Mouse (Mus musculus) limb, embryonic 15.5 days (tissue): Measurements from ENCODE around the gene Fxyd3. TPM values are rescaled to one million over a fixed set of nuclear protein-coding genes. Genes with fewer than 3 reads are reported as not detected.
A peak's percentile ranks its signal among the peaks of the same experiment; 100 is the strongest.

Experiments used
- ATAC-seq: fragments of 200-750 bp; cut with Nextera tagmentation; 2 replicates; pipeline ENCODE4 v1.8.0; 2017; ENCODE audit warnings: low read depth, moderate TSS enrichment; ENCODE audit not compliant: insufficient number of reproducible peaks, low FRiP score, low TSS enrichment
- H3K27ac ChIP-seq: fragments of 300-500 bp; sonication (generic); 2 replicates; pipeline ENCODE4 v1.5.1; 2015; ENCODE audit warnings: moderate library complexity, mild to moderate bottlenecking, inconsistent platforms
- H3K27me3 ChIP-seq: fragments of 300-500 bp; sonication (generic); 2 replicates; pipeline ENCODE4 v1.6.1; 2015; ENCODE audit warnings: inconsistent platforms
- H3K36me3 ChIP-seq: fragments of 300-500 bp; sonication (generic); 2 replicates; pipeline ENCODE4 v1.6.1; 2015; ENCODE audit warnings: inconsistent platforms
- H3K4me1 ChIP-seq: fragments of 300-500 bp; sonication (generic); 2 replicates; pipeline ENCODE4 v1.6.1; 2015; ENCODE audit warnings: inconsistent platforms
- H3K4me2 ChIP-seq: fragments of 300-500 bp; sonication (generic); 2 replicates; pipeline ENCODE4 v1.6.1; 2015; ENCODE audit warnings: mild to moderate bottlenecking, inconsistent platforms
- H3K4me3 ChIP-seq: fragments of 300-500 bp; sonication (generic); 2 replicates; pipeline ENCODE4 v1.5.1; 2015; ENCODE audit warnings: mild to moderate bottlenecking, inconsistent platforms
- H3K9ac ChIP-seq: fragments of 300-500 bp; sonication (generic); 2 replicates; pipeline ENCODE4 v1.6.1; 2015; ENCODE audit warnings: inconsistent platforms
- H3K9me3 ChIP-seq: fragments of 300-500 bp; sonication (generic); 2 replicates; pipeline ENCODE4 v1.6.1; 2016; ENCODE audit warnings: inconsistent platforms
- WGBS: fragments of 180-500 bp; shearing (Covaris S2); methylation state at CpG from one replicate; pipeline ENCODE4 v1.1.7; 2015; 5-methylcytosine and 5-hydroxymethylcytosine counted together
- polyA plus RNA-seq: library from polyadenylated mRNA; unstranded; fragments of >200 nt; fragmentation: Nextera tagmentation; extraction: Ambion mirVana; gene quantifications from 2 replicates; pipeline ENCODE4 v1.2.1, GENCODE M21; 2015

The Fxyd3 gene
- polyA plus RNA-seq, 1 experiment from 2014 or later: 91.8 TPM

- Histone ChIP-seq H3K9me3 (no peaks in the 10 kb centered on the region), H3K27me3 (peaks cover 56% of the 10 kb centered on the region), H3K36me3 (no peaks in the 10 kb centered on the region), H3K9ac (no peak overlapping the region), H3K27ac (no peak overlapping the region), H3K4me2 (peak overlapping the region; percentile 53; the same call in 1 of the 2 replicates), H3K4me1 (peaks cover 73% of the 10 kb centered on the region), H3K4me3 (no peak overlapping the region)
- WGBS: 35% methylated on average over 10 of the region's 10 CpGs
- no peak for ATAC-seq
Observed at GRCm38 (mm10) chr7:31053882-31054447, 22.5 kb downstream of the Fxyd3 start.

- Histone ChIP-seq H3K27me3 (peaks cover 58% of the 10 kb centered on the region), H3K9me3 (no peaks in the 10 kb centered on the region)
- ATAC-seq: no peak
Observed at GRCm38 (mm10) chr7:31052636-31053434, 23.7 kb downstream of the Fxyd3 start.

GRCm38 (mm10) chr7:31052251-31052635 is 24.3 kb downstream of the Fxyd3 start:
- peaks cover 58% of the 10 kb centered on the region for H3K27me3 ChIP-seq
- peak overlapping the region; percentile 27 for H3K4me3 ChIP-seq
- no peak for ATAC-seq
- 0 out of 2 replicates have a peak overlapping the region, but pooled peaks have one; percentile 40 for H3K27ac ChIP-seq
- H3K4me1 ChIP-seq: peaks cover 73% of the 10 kb centered on the region
- H3K36me3 ChIP-seq: no peaks in the 10 kb centered on the region
- 5% methylated on average over 22 of the region's 22 CpGs for WGBS
- peak overlapping the region; percentile 39 for H3K4me2 ChIP-seq
- H3K9ac ChIP-seq: 0 out of 2 replicates have a peak overlapping the region, but pooled peaks have one; percentile 15
- no peaks in the 10 kb centered on the region for H3K9me3 ChIP-seq

More at GRCm38 (mm10) chr7:31052636-31053434, 23.7 kb downstream of the Fxyd3 start:
- Histone ChIP-seq H3K36me3 (no peaks in the 10 kb centered on the region), H3K4me3 (peak overlapping the region; percentile 27), H3K27ac (peak overlapping the region; percentile 40; the same call in 1 of the 2 replicates), H3K9ac (0 out of 2 replicates have a peak overlapping the region, but pooled peaks have one; percentile 15), H3K4me2 (peak overlapping the region; percentile 39), H3K4me1 (peaks cover 73% of the 10 kb centered on the region)
- WGBS: 3% methylated on average over 34 of the region's 34 CpGs

- H3K4me1 ChIP-seq: peaks cover 71% of the 10 kb centered on the region
- H3K9ac ChIP-seq: no peak within 1 kb of the TSS
Observed at GRCm38 (mm10) chr7:31051321-31052021, 25.0 kb downstream of the Fxyd3 start, which contains the start of gene Fxyd7. Gene Fxyd7, minus strand, starts transcription at chr7:31051467.

GRCm38 (mm10) chr7:31050921-31051320 is 25.6 kb downstream of the Fxyd3 start:
- H3K9me3 ChIP-seq: no peaks in the 10 kb centered on the region
- H3K27ac ChIP-seq: no peak overlapping the region
- H3K4me1 ChIP-seq: peaks cover 67% of the 10 kb centered on the region
- H3K9ac ChIP-seq: no peak overlapping the region
- peak overlapping the region; percentile 39 for H3K4me2 ChIP-seq
- H3K36me3 ChIP-seq: no peaks in the 10 kb centered on the region
- peak overlapping the region; percentile 27 for H3K4me3 ChIP-seq
- no peak for ATAC-seq
- 6% methylated on average over 9 of the region's 9 CpGs for whole genome bisulfite sequencing
- H3K27me3 ChIP-seq: peaks cover 58% of the 10 kb centered on the region

More at GRCm38 (mm10) chr7:31051321-31052021, 25.0 kb downstream of the Fxyd3 start, which contains the start of gene Fxyd7:
- 1% methylated on average over 28 of the region's 28 CpGs for WGBS
- Histone ChIP-seq H3K4me3 (peak within 1 kb of the TSS; percentile 27), H3K36me3 (no peaks in the 10 kb centered on the region), H3K9me3 (no peaks in the 10 kb centered on the region), H3K27me3 (peaks cover 58% of the 10 kb centered on the region), H3K27ac (no peak within 1 kb of the TSS), H3K4me2 (peak within 1 kb of the TSS; percentile 39)
- no peak for ATAC-seq

- ATAC-seq: no peak
- peaks cover 61% of the 10 kb centered on the region for H3K27me3 ChIP-seq
- 5% methylated on average over 6 of the region's 6 CpGs for WGBS
Observed at GRCm38 (mm10) chr7:31050487-31050886, 26.0 kb downstream of the Fxyd3 start.

GRCm38 (mm10) chr7:31049846-31050281 is 26.6 kb downstream of the Fxyd3 start:
- WGBS: 1% methylated on average over 10 of the region's 15 CpGs
- Histone ChIP-seq H3K4me1 (peaks cover 58% of the 10 kb centered on the region), H3K27ac (no peak overlapping the region), H3K9ac (no peak overlapping the region), H3K27me3 (peaks cover 67% of the 10 kb centered on the region), H3K9me3 (no peaks in the 10 kb centered on the region), H3K36me3 (no peaks in the 10 kb centered on the region), H3K4me3 (peak overlapping the region; percentile 27), H3K4me2 (peak overlapping the region; percentile 39)
- no peak for ATAC-seq

More at GRCm38 (mm10) chr7:31050487-31050886, 26.0 kb downstream of the Fxyd3 start:
- no peaks in the 10 kb centered on the region for H3K36me3 ChIP-seq
- H3K9ac ChIP-seq: no peak overlapping the region
- H3K4me3 ChIP-seq: peak overlapping the region; percentile 27
- peaks cover 64% of the 10 kb centered on the region for H3K4me1 ChIP-seq
- no peak overlapping the region for H3K27ac ChIP-seq
- H3K4me2 ChIP-seq: peak overlapping the region; percentile 39
- H3K9me3 ChIP-seq: no peaks in the 10 kb centered on the region

GRCm38 (mm10) chr7:31049135-31049845 is 27.2 kb downstream of the Fxyd3 start:
- ATAC-seq: no peak
- no peaks in the 10 kb centered on the region for H3K36me3 ChIP-seq
- WGBS: 17% methylated on average over 5 of the region's 5 CpGs
- peaks cover 68% of the 10 kb centered on the region for H3K27me3 ChIP-seq
- no peak overlapping the region for H3K9ac ChIP-seq
- peak overlapping the region; percentile 27 for H3K4me3 ChIP-seq
- no peaks in the 10 kb centered on the region for H3K9me3 ChIP-seq
- H3K4me2 ChIP-seq: peak overlapping the region; percentile 39
- peaks cover 52% of the 10 kb centered on the region for H3K4me1 ChIP-seq
- no peak overlapping the region for H3K27ac ChIP-seq

- no peak for ATAC-seq
- 39% methylated on average over 10 of the region's 10 CpGs for WGBS
- H3K4me3 ChIP-seq: peak within 1 kb of the TSS; percentile 29
- 0 out of 2 replicates have a peak within 1 kb of the TSS, but pooled peaks have one; percentile 29 for H3K9ac ChIP-seq
- peaks cover 17% of the 10 kb centered on the region for H3K4me1 ChIP-seq
- H3K36me3 ChIP-seq: no peaks in the 10 kb centered on the region
- no peak within 1 kb of the TSS for H3K27ac ChIP-seq
- no peaks in the 10 kb centered on the region for H3K9me3 ChIP-seq
- peak within 1 kb of the TSS; percentile 53 for H3K4me2 ChIP-seq
- H3K27me3 ChIP-seq: peaks cover 51% of the 10 kb centered on the region
Observed at GRCm38 (mm10) chr7:31042431-31042910, 34.0 kb downstream of the Fxyd3 start, which contains the start of gene Fxyd5. Gene Fxyd5, minus strand, starts transcription at chr7:31042481.

GRCm38 (mm10) chr7:31041662-31042315 is 34.7 kb downstream of the Fxyd3 start:
- peak overlapping the region; percentile 53 for H3K4me2 ChIP-seq
- H3K4me1 ChIP-seq: peaks cover 17% of the 10 kb centered on the region
- 0 out of 2 replicates have a peak overlapping the region, but pooled peaks have one; percentile 29 for H3K9ac ChIP-seq
- WGBS: 3% methylated on average over 27 of the region's 28 CpGs
- H3K4me3 ChIP-seq: peak overlapping the region; percentile 29
- ATAC-seq: no peak
- H3K36me3 ChIP-seq: no peaks in the 10 kb centered on the region
- H3K9me3 ChIP-seq: no peaks in the 10 kb centered on the region
- H3K27me3 ChIP-seq: peaks cover 51% of the 10 kb centered on the region
- H3K27ac ChIP-seq: no peak overlapping the region
